Mouse (Mus musculus) megakaryocyte, embryonic 14.5 days (primary cell): ENCODE data around the gene Espnl. TPM values are rescaled to one million over a fixed set of nuclear protein-coding genes. Genes with fewer than 3 reads are reported as not detected.
A peak's percentile ranks its signal among the peaks of the same experiment; 100 is the strongest.

ENCODE experiments used
- H3K27me3 ChIP-seq: replicated peaks from 2 replicates; pipeline ENCODE3; 2012; ENCODE audit warnings: inconsistent platforms
- H3K36me3 ChIP-seq: replicated peaks from 2 replicates; pipeline ENCODE3; 2012; ENCODE audit warnings: low read length, inconsistent platforms, mixed read lengths
- H3K4me1 ChIP-seq: 2 replicates; pipeline ENCODE4 v1.6.1; 2012; ENCODE audit warnings: inconsistent platforms
- H3K4me3 ChIP-seq: replicated peaks from 2 replicates; pipeline ENCODE3; 2012; ENCODE audit warnings: moderate library complexity, mild to moderate bottlenecking, inconsistent platforms
- H3K9me3 ChIP-seq: 2 replicates; pipeline ENCODE4 v1.6.1; 2012; ENCODE audit warnings: inconsistent platforms
- FLI1 ChIP-seq: IDR thresholded peaks from 2 replicates; pipeline ENCODE4 v1.6.1; 2012; ENCODE audit warnings: low read length, inconsistent platforms, mixed read lengths
- GATA1 ChIP-seq: IDR thresholded peaks from 3 replicates; pipeline ENCODE4 v1.6.1; 2012; ENCODE audit warnings: mixed read lengths, low read length, inconsistent platforms, borderline replicate concordance
- polyA plus RNA-seq: library from polyadenylated mRNA; stranded (reverse); fragments of >175 nt; gene quantifications from 2 replicates; pipeline ENCODE4 v1.2.3, GENCODE M21; 2012; ENCODE audit warnings: low replicate concordance; ENCODE audit not compliant: insufficient read depth

Espnl gene
- 0.23 and 0.50 TPM in 2 replicates for polyA plus RNA-seq

DNA sequence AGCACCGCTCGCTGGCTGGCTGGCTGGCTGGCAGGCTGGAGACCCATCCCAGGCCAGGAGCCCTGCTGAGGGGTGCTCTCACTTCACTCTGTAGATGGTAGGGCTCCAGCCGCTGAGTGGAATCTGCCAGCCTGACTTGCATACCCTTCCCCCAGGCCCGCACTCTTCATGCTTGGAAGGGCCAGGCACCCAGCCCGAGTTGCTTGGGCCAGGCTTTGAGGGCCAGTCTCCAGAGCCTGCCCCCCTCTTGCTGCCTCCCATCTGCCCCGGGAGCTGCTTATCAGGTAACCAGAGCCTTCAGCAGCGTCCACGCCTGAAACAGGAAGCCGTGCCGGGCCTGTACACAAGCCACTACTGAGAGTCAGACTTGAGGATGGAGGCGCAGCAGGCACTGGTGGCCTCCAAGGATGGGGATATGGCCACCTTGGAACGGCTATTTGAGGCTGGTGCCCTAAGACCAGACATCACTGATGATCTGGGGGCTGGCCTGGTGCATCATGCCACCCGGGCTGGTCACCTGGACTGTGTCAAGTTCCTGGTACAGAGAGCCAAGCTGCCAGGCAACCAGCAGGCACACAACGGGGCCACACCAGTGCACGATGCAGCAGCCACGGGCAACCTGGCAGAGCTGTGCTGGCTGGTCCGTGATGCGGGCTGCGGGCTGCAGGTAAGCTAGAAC lies at the start of gene Espnl:
Espnl (plus strand) TSS at position 316 of the 679 bp plus-strand sequence.
- Histone ChIP-seq H3K27me3 (peaks cover 42% of the 10 kb centered on the region), H3K36me3 (peaks cover 29% of the 10 kb centered on the region), H3K4me1 (peaks cover 39% of the 10 kb centered on the region), H3K9me3 (no peaks in the 10 kb centered on the region), H3K4me3 (peak within 1 kb of the TSS; percentile 70)
- TF ChIP-seq GATA1, result no peak
- TF ChIP-seq FLI1, result no peak

DNA sequence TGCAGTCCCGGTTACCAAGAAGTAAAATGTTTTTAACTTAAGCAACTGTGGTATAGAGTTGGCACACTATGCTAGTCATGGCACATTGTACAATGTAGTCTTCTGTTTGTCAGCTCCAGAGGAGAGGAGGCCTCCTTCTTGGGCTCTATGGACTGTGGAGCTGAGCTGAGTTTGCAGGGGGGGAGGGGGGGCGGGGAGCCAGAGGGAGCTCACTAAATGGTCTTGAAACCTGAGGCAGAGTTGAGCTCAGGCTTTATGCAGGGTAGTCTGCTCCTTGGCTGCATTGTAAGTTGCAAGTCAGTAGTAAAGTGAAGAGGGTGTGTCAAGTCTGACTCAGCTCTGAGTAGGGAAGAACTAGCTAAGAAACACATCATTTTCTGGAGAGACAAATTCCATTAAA lies 49.6 kb upstream of the Espnl start:
- TF ChIP-seq GATA1 (no peak), FLI1 (no peak)
- H3K36me3 ChIP-seq, result peaks cover 79% of the 10 kb centered on the region
- H3K9me3 ChIP-seq, result no peaks in the 10 kb centered on the region

GRCm38 (mm10) chr1:91276581-91276980 lies 45.3 kb upstream of the Espnl start:
- TF ChIP-seq FLI1 (no peak), GATA1 (no peak)
- no peaks in the 10 kb centered on the region for H3K9me3 ChIP-seq
- H3K4me3 ChIP-seq, result no peak overlapping the region
- H3K4me1 ChIP-seq, result peaks cover 28% of the 10 kb centered on the region
- peaks cover 86% of the 10 kb centered on the region for H3K36me3 ChIP-seq
- no peaks in the 10 kb centered on the region for H3K27me3 ChIP-seq

More for the DNA sequence above, 49.6 kb upstream of the Espnl start:
- Histone ChIP-seq H3K4me3 (no peak overlapping the region), H3K4me1 (peaks cover 18% of the 10 kb centered on the region), H3K27me3 (no peaks in the 10 kb centered on the region)

DNA sequence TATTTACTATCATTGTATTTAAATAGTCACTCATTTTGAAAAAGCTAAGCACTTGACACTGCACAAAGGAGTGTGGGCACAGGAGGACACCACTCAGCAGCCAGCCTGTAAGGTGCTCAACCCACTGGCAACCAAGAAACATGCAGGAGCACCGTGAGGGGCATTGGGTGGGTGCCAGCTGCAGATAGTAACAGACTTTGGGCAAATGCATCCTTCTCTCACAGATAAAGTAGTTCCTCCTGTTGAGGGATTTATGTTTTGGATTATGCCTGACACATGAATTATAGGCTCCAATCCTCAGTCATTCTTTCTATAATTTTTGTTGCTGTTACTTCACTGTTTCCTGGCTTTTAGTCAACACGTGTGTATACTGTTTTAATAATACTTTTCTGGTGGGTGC lies 44.4 kb upstream of the Espnl start:
- no peak for TF ChIP-seq FLI1
- no peak for TF ChIP-seq GATA1
- H3K27me3 ChIP-seq, result no peaks in the 10 kb centered on the region
- no peaks in the 10 kb centered on the region for H3K9me3 ChIP-seq
- peaks cover 89% of the 10 kb centered on the region for H3K36me3 ChIP-seq
- H3K4me1 ChIP-seq, result peaks cover 19% of the 10 kb centered on the region
- H3K4me3 ChIP-seq, result no peak overlapping the region

DNA sequence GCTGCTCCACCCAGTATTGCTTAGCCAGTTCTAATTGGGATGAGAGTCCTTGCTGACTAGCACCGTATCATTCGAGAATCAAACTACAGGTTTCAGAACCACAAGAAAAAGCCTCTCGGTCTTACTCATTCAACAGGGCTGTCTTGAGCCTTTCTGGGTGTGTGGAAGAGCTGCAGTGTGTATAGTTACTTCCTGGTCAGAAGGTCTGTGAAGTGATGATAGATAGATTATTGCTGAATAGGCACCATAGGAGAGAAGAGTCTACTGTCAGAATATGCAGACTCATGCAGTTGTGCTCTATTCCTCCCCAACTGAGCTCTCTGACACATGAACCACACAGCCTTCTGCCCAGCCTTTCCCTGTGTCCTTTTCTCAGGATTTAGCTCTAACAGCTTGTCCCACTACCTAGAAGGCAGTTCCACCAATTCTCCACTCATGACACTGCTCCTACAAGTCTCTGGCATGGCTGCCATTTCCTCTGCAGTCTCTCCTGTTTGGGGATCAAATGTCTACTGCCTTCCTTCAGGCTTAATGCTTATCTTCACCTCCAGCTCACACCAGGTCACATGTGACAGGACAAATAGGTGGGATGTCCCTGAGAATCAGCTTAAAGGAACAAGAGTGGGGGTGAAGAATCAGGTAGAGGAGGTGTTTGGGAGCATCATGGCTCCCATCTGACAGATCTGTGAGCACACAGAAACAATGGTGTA lies 43.3 kb upstream of the Espnl start:
- Histone ChIP-seq H3K27me3 (no peaks in the 10 kb centered on the region), H3K9me3 (no peaks in the 10 kb centered on the region), H3K4me1 (peaks cover 12% of the 10 kb centered on the region), H3K4me3 (no peak overlapping the region), H3K36me3 (peaks cover 89% of the 10 kb centered on the region)
- TF ChIP-seq FLI1 (no peak), GATA1 (no peak)

GRCm38 (mm10) chr1:91279126-91279525 lies 42.7 kb upstream of the Espnl start:
- no peaks in the 10 kb centered on the region for H3K9me3 ChIP-seq
- H3K4me1 ChIP-seq, result peaks cover 12% of the 10 kb centered on the region
- peaks cover 93% of the 10 kb centered on the region for H3K36me3 ChIP-seq
- no peaks in the 10 kb centered on the region for H3K27me3 ChIP-seq
- TF ChIP-seq GATA1 (no peak), FLI1 (no peak)
- H3K4me3 ChIP-seq, result no peak overlapping the region

DNA sequence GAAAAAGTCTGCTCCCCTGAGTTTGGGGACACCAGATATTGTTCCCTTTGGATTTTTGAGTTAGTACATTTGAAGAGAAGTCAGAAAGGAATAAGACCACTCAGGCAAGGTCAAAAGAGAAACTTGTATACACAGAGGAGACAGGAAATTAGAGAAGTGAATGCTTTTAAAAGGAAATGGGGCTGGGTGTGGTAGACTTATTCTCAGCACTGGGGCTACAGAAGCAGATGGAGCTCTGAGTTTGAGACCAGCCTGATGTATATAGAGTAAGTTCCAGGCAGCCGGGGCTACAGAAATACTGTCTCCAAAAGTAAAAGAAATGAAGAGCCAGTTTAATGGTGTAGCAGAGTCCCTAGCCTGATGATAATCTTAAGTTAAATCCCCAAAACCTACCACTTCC lies 39.3 kb upstream of the Espnl start:
- H3K4me1 ChIP-seq, result peaks cover 15% of the 10 kb centered on the region
- H3K36me3 ChIP-seq, result peaks cover 93% of the 10 kb centered on the region
- TF ChIP-seq GATA1 (no peak), FLI1 (no peak)
- H3K4me3 ChIP-seq, result no peak overlapping the region
- H3K9me3 ChIP-seq, result no peaks in the 10 kb centered on the region
- H3K27me3 ChIP-seq, result no peaks in the 10 kb centered on the region

DNA sequence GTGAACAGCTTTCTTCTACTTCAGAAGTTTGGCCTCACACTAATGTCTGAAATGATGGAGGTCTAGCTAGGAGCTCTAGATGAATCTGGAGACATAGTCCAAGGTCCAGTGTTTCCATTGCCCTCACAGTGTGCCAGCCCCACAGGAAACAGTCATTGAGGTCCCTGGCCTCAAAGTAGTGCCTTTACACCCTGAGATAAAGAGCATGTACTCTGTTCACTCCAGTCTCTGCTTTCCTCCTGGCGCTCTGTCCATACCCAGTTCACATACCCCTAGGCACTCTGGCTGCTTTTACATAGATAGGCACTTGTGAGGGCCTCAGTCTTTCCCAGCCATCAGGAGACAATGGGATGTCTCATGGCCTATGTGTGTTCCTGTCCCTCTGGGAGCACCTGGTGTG lies 32.5 kb upstream of the Espnl start:
- H3K36me3 ChIP-seq, result peaks cover 88% of the 10 kb centered on the region
- TF ChIP-seq FLI1 (no peak), GATA1 (no peak)
- peaks cover 22% of the 10 kb centered on the region for H3K4me1 ChIP-seq
- H3K27me3 ChIP-seq, result no peaks in the 10 kb centered on the region
- no peaks in the 10 kb centered on the region for H3K9me3 ChIP-seq
- H3K4me3 ChIP-seq, result no peak overlapping the region

- TF ChIP-seq GATA1, result no peak
- TF ChIP-seq FLI1, result no peak
- H3K4me3 ChIP-seq, result no peak overlapping the region
- H3K36me3 ChIP-seq, result peaks cover 75% of the 10 kb centered on the region
- no peaks in the 10 kb centered on the region for H3K27me3 ChIP-seq
- 0 out of 2 replicates have a peak, but pooled peaks cover 6% of the 10 kb centered on the region for H3K9me3 ChIP-seq
- peaks cover 22% of the 10 kb centered on the region for H3K4me1 ChIP-seq
Measured at GRCm38 (mm10) chr1:91292101-91292825, 29.6 kb upstream of the Espnl start.
